17 mouse cellular contexts compared by ENCODE assay signal in the genomic region with DNA sequence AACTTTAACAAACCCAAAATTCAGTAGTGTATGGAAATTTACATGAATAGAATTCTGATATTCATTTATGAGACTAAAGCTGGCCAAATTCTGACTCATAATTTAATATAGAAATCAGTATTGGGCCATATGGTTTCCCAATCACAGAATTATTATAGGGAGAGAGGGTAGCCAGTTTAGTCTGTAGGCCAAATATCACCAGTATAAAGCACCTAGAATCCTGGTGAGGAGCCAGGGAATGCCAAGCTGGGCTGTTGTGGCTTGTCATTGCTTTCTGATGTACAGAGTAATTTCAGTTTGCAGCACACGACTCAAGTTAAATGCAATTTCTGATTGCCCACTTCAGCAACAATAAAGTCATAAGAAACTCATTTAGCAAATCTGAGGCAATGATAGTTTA.
DNase-seq lines count a peak whose midpoint lies in the region; ATAC-seq lines count a peak whose summit lies in the region.
"Had no signal": no experiment of that assay in that cellular context is flagged by ENCODE, and none has a peak within 500 bp of the region (broad histone marks: within the 10 kb centered on the region; RNA-seq: fewer than 3 reads in every experiment).

No protein-coding gene starts in this region.

- peak; percentile 83 for ATAC-seq in cerebellum, adult (ENCODE audit: insufficient number of reproducible peaks, low FRiP score, low TSS enrichment)
- ATAC-seq: activated CD4-positive, CD25-positive, alpha-beta regulatory T cell, adult 4 months; CD4-positive, CD25-positive, alpha-beta regulatory T cell, adult 4 months; forebrain, embryonic 13.5 days; forebrain, embryonic 15.5 days; forebrain, postnatal 0 days; Patski had no signal

- no peak for DNase-seq in cerebellum, postnatal 14 days
- DNase-seq in cerebellum, adult 18-20 months: peak; percentile 37 to 39
- DNase-seq in cerebellum, adult 11 months: no peak
- peak; percentile 59 for DNase-seq in brain, adult 2 months (ENCODE audit: low read depth, low spot score)
- peak; percentile 23 for DNase-seq in cerebellum, adult 9-11 months
- no peak for DNase-seq in spleen, postnatal 36 days (ENCODE audit: low spot score in 2 of 2)
- DNase-seq in ovary, postnatal 10 days (ENCODE audit: low spot score): no peak
- DNase-seq: adrenal gland, adult 8-10 months; adrenal gland, postnatal 14 days; B cell, adult 2 months; forebrain, postnatal 0 days had no signal

Comparison
In these comparisons a context has a peak if more than half of its experiments do, and no peak if none do; other contexts are left out.
1. DNase-seq: peak in cerebellum, adult 18-20 months (2 of 2), brain, adult 2 months (single experiment) and cerebellum, adult 9-11 months (single experiment); none in cerebellum, postnatal 14 days (0 of 2), cerebellum, adult 11 months (single experiment), spleen, postnatal 36 days (0 of 2) and ovary, postnatal 10 days (single experiment).